Mouse (Mus musculus) layer of hippocampus, adult 2 months (tissue): Measurements from ENCODE around the gene Cbarp. TPM values are rescaled to one million over a fixed set of nuclear protein-coding genes. Genes with fewer than 3 reads are reported as not detected.

Source experiments
- DNase-seq, 2 experiments: peaks; one replicate each; pipeline ENCODE4 v3.0.0; 2022; ENCODE audit warnings: low spot score in 2 of 2
- H3K27ac ChIP-seq: fragments of 200-600 bp; 2 replicates; pipeline ENCODE4 v1.8.1; 2022
- H3K4me3 ChIP-seq: fragments of 200-600 bp; 2 replicates; pipeline ENCODE4 v1.8.1; 2022; ENCODE audit warnings: mild to moderate bottlenecking
- CTCF ChIP-seq: fragments of 200-600 bp; conservative IDR thresholded peaks from 2 replicates; pipeline ENCODE4 v1.8.1; 2022; ENCODE audit warnings: antibody characterized with exemption, mild to moderate bottlenecking, moderate library complexity
- total RNA-seq, 2 experiments: library from RNA; stranded (reverse); gene quantifications; 2 replicates each; pipeline ENCODE4 v1.2.3; 2021

Gene Cbarp
- total RNA-seq, 2 experiments from 2014 or later = 331 to 341 TPM

- DNase-seq = peak; percentile 98 to 99
- Histone ChIP-seq H3K27ac (peak overlapping the region; percentile 89), H3K4me3 (peak overlapping the region; percentile 50)
- TF ChIP-seq CTCF = no peak
Observed at GRCm38 (mm10) chr10:80159561-80160454, 19.2 kb upstream of the Cbarp start.

GRCm38 (mm10) chr10:80159021-80159560 lies 18.5 kb upstream of the Cbarp start:
- no peak for DNase-seq
- Histone ChIP-seq H3K27ac (peak overlapping the region; percentile 89), H3K4me3 (peak overlapping the region; percentile 50)
- TF ChIP-seq CTCF = no peak

DNA sequence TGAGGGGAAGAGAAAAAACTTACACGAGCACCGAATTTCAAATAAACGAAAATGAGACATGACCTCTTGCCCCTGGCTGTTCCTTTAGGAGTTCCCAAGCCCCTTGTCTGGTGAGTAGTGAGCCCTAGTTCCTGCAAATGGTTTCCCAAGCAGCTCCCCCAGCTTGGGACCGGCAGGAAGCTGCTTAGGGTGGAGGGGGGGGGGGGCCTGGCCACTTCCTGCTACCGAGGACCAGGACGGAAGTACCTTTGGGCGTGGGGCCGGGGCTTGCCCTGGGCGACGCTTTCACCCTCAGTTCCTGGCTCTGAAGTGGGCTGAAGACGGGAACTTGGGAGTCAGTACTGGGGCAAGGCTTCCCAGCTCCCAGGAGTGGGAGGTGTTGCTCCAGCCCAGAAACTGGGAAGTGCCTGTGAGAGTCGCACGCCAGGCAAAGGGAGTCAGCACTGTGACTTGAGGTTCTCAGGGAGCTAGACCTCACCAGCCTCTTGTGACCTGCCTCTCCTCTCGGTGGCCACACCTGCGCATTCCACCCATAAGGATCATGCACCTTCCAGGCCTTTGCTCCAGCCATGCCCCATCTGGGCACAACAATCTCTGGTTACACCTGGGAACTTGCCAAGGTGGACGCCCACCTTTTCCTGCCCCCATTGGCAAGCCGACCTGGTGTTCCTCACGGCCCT lies 17.8 kb upstream of the Cbarp start:
- no peak for TF ChIP-seq CTCF
- DNase-seq = no peak
- H3K27ac ChIP-seq = peak overlapping the region; percentile 89
- H3K4me3 ChIP-seq = peak overlapping the region; percentile 17; the same call in 1 of the 2 replicates

DNA sequence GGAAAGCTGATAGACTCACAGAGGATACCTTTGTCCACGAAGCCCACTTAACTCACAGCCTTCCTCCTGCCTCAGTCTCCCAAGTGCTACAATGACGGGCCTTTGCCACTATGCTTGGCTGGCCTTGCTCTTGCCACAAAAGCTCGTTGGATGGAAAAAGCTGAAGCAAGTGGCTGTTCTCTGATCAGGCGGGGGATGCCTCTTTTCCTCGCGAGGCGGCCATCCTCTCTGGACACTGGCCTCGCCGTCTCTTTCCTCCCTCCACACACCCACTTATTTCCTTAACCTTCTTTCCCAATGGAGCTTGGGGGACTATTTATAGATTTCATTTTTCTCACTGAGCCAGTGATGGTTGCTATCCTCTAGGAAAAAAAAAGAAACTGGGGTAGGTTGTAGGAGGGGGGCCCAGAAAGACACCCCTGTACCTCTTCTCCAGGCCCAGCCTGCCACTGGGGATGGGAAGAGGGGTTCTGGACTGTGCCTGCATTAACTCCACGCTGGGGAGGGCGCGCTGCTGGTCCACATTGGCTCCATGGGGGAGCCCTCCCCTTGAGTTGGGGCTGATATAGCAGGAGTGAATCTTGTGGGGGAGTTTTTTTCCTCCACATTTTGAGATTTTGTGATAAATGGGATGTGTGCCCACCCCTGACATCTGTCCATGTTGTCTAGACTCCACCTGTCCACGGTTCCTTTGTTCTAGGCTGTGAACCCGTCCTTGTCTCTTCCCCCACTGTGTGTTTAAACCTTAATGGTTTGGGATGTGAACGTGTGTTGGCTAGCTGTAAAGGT lies 16.7 kb upstream of the Cbarp start:
- no peak for DNase-seq
- Histone ChIP-seq H3K27ac (peak overlapping the region; percentile 89), H3K4me3 (no peak overlapping the region; the same call in 1 of the 2 replicates)
- 0 out of 2 replicates have a peak, but pooled peaks have one; percentile 5 for TF ChIP-seq CTCF

GRCm38 (mm10) chr10:80156752-80157053 lies 16.1 kb upstream of the Cbarp start:
- peak overlapping the region; percentile 89 for H3K27ac ChIP-seq
- no peak for DNase-seq
- no peak overlapping the region; the same call in 1 of the 2 replicates for H3K4me3 ChIP-seq
- no peak for TF ChIP-seq CTCF

DNA sequence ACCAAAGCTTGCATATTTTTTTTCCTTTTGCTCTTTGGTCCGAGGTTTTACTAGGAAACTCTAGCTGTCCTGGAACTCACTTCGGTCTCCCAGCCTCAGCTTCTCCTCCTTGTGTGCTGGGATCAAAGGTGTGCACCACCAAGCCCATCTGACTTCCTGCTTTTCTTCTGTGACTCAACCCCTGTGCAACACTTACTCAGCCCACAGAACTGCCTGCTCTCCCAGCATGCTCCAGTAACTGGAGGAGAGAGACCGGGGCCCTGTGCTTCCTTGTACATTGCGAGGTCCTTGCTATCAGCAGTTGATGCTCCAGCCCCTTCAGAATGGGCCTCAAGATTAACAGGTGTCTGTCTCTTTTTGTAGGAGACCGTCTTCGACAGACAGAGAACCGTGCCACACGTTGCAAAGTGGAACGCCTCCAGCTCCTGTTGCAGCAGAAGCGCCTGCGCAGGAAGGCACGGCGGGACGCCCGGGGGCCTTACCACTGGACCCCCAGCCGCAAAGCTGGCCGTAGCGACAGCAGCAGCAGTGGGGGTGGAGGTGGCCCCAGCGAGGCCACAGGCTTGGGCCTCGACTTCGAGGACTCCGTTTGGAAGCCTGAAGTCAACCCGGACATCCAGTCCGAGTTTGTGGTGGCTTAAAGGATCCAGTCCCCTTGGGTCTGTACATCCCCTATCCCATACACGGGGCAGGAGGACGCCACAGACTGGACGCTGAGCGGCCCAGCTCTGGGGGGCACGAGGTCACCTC lies 15.5 kb upstream of the Cbarp start:
- no peak for TF ChIP-seq CTCF
- Histone ChIP-seq H3K27ac (peak overlapping the region; percentile 89), H3K4me3 (peak overlapping the region; percentile 27)
- no peak for DNase-seq

DNA sequence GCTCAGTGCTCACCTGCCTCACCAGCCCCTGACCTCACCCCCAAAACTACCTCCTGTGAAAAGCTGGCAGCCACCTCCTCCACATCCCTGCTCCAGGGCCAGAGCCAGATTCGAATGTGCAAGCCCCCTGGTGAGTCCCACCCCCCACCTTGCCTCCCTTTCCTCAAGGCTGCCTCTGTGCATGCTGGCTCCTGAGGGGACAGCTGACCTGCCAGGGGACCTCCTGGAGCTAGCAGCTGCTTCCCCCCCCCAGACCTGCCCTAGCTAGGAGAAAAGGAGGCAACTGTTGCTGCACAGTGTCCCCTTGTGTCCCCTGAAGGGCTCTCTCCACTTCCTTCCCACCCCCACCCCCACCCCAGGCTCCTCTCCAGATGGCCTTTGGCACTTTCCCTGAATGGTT lies 14.6 kb upstream of the Cbarp start:
- DNase-seq = no peak
- H3K4me3 ChIP-seq = no peak overlapping the region
- no peak for TF ChIP-seq CTCF
- peak overlapping the region; percentile 97 for H3K27ac ChIP-seq

DNA sequence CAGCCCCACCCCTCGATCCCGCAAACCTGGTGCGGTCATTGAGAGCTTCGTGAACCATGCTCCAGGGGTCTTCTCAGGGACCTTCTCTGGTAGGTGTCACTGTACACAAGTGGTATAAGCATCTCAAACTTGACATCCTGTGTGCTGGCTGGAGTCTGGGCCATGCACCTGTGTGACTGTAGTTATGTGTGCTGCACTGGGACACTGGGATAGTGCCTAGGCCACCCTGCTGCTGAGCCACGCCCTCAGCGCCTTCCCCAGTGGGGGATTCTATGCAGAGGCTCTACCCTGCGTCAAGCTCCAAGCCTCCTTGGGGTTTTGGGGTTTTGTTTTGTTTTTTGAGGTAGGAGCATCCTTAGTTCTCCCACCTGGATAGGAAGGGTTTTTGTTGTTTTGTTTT lies 13.7 kb upstream of the Cbarp start:
- Histone ChIP-seq H3K27ac (peak overlapping the region; percentile 97), H3K4me3 (no peak overlapping the region)
- DNase-seq = no peak
- no peak for TF ChIP-seq CTCF

DNA sequence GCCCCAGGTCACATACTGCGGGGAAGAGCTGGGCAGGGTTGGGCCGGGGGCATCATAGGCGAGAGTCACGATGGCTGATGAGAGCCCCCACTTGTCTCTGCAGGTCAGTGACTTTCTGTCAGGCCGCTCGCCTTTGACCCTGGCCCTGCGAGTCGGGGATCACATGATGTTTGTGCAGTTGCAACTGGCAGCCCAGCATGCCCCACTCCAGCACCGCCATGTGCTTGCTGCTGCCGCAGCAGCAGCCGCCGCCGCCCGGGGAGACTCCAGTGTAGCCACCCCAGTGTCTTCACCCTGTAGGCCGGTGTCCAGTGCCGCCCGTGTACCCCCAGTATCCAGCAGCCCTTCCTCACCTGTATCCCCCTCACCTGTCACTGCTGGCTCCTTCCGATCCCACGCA lies 13.1 kb upstream of the Cbarp start:
- no peak for TF ChIP-seq CTCF
- H3K27ac ChIP-seq = peak overlapping the region; percentile 97
- no peak for DNase-seq
- no peak overlapping the region; the same call in 1 of the 2 replicates for H3K4me3 ChIP-seq

DNA sequence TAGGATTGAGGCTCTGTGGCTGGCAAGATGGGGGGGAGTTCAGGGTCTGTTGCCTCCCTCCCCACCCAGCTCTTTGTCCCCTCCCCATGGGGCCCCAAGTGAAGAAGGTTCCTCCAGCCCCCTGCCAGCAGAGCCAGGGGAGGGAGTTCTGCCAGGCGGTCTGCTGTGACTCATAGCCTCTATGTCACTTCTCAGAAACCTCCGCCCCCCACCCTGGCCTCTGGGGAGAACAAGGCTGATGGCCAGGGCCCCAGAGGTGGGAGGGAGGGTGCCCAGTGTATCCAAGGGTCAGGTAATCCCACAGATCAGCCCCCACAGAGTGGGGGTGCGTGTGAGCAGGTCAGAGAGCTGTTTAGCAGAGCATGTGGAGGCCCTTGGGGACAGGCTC lies 12.2 kb upstream of the Cbarp start:
- Histone ChIP-seq H3K4me3 (peak overlapping the region; percentile 94), H3K27ac (peak overlapping the region; percentile 97)
- TF ChIP-seq CTCF = no peak
- DNase-seq = no peak

DNA sequence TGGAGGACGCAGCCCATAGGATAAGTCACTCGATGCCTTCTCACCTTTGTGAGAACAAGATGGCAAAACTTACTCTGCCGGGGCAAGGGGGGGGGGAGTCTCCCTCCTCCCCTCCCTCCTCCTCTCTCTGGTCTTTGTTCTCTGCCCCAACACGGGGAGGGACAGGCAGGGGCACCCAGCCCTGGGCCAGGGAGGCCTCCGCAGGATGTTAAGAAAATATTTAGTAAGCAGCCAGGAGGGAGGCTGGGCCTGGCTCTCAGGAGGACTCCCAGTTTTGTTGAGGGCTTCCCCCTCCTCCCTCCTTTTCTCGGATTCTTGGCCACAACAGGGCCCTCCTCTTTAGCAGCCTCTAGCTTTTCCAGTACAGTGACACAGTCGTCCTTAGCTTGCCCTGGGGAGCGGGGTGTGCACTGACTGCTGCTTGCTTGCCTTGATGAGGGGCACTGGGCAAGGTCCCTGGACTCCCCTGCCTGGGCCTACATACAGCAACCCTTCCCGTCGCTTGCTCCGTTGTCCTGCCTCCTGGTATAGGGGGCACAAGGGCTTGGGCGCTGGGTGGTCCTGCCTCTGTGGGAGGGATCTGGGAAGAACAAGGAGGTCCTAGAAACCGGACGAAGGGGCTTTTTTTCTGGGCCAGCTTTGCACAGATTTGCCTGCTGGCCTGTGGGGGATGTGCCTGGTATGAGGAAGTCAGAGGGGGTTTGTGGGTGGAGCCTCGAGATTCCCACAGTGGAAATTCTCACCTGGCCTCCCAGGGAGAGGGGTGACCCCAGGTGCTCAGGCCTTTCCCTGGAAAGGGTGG lies 11.6 kb upstream of the Cbarp start:
- TF ChIP-seq CTCF = no peak
- Histone ChIP-seq H3K4me3 (peak overlapping the region; percentile 94), H3K27ac (peak overlapping the region; percentile 97)
- DNase-seq = no peak
